Mouse (Mus musculus): ENCODE results near the gene 4933430I17Rik. TPM values are rescaled to one million over a fixed set of nuclear protein-coding genes. Genes with fewer than 3 reads are reported as not detected.

4933430I17Rik gene
- polyA plus RNA-seq, 1 experiment from 2014 or later = 1.1 TPM

GRCm38 (mm10) chr4:62561630-62562001, 36.4 kb downstream of the 4933430I17Rik start:
- 51% methylated on average over 3 of the region's 3 CpGs for WGBS
- H3K9me3 ChIP-seq = no peaks in the 10 kb centered on the region
- H3K9ac ChIP-seq = no peak overlapping the region
- no peak overlapping the region for H3K4me3 ChIP-seq
- H3K27me3 ChIP-seq (replicated peaks) = no peaks in the 10 kb centered on the region
- no peaks in the 10 kb centered on the region for H3K36me3 ChIP-seq
- H3K27ac ChIP-seq = no peak overlapping the region
- no peak overlapping the region for H3K4me2 ChIP-seq (replicated peaks)
- peaks cover 10% of the 10 kb centered on the region; the same call in 1 of the 2 replicates for H3K4me1 ChIP-seq
- peak; percentile 39 for ATAC-seq (ENCODE audit: low FRiP score, low read depth)

GRCm38 (mm10) chr4:62562006-62562405, 36.8 kb downstream of the 4933430I17Rik start:
- 0 out of 2 replicates have a peak, but pooled peaks have one; percentile 15 for ATAC-seq (ENCODE audit: low FRiP score, low read depth)
- Histone ChIP-seq H3K9ac (no peak overlapping the region), H3K4me2 (replicated peaks) (no peak overlapping the region), H3K27me3 (replicated peaks) (no peaks in the 10 kb centered on the region), H3K36me3 (no peaks in the 10 kb centered on the region), H3K4me3 (no peak overlapping the region), H3K27ac (no peak overlapping the region), H3K9me3 (no peaks in the 10 kb centered on the region), H3K4me1 (peaks cover 10% of the 10 kb centered on the region; the same call in 1 of the 2 replicates)
- WGBS = 82% methylated on average over 4 of the region's 4 CpGs

- Histone ChIP-seq H3K27me3 (replicated peaks) (no peaks in the 10 kb centered on the region), H3K4me2 (replicated peaks) (no peak overlapping the region), H3K9me3 (no peaks in the 10 kb centered on the region), H3K36me3 (no peaks in the 10 kb centered on the region), H3K27ac (no peak overlapping the region), H3K4me1 (peaks cover 8% of the 10 kb centered on the region; the same call in 1 of the 2 replicates), H3K9ac (no peak overlapping the region), H3K4me3 (no peak overlapping the region)
- 86% methylated on average over 4 of the region's 4 CpGs for WGBS
- ATAC-seq (ENCODE audit: low FRiP score, low read depth) = no peak
Measured at GRCm38 (mm10) chr4:62566530-62566929, 41.4 kb downstream of the 4933430I17Rik start.

GRCm38 (mm10) chr4:62567696-62568095, 42.5 kb downstream of the 4933430I17Rik start:
- no peak overlapping the region for H3K27ac ChIP-seq
- H3K9ac ChIP-seq = no peak overlapping the region
- no peaks in the 10 kb centered on the region for H3K36me3 ChIP-seq
- H3K9me3 ChIP-seq = no peaks in the 10 kb centered on the region
- no peaks in the 10 kb centered on the region for H3K27me3 ChIP-seq (replicated peaks)
- H3K4me1 ChIP-seq = 0 out of 2 replicates have a peak, but pooled peaks cover 2% of the 10 kb centered on the region
- ATAC-seq (ENCODE audit: low FRiP score, low read depth) = no peak
- 94% methylated on average over 6 of the region's 6 CpGs for WGBS
- H3K4me3 ChIP-seq = no peak overlapping the region
- no peak overlapping the region for H3K4me2 ChIP-seq (replicated peaks)

GRCm38 (mm10) chr4:62568359-62568758, 43.2 kb downstream of the 4933430I17Rik start:
- Histone ChIP-seq H3K36me3 (no peaks in the 10 kb centered on the region), H3K9ac (no peak overlapping the region), H3K4me3 (no peak overlapping the region), H3K4me1 (0 out of 2 replicates have a peak, but pooled peaks cover 2% of the 10 kb centered on the region), H3K27ac (no peak overlapping the region), H3K27me3 (replicated peaks) (no peaks in the 10 kb centered on the region), H3K4me2 (replicated peaks) (no peak overlapping the region), H3K9me3 (no peaks in the 10 kb centered on the region)
- no peak for ATAC-seq (ENCODE audit: low FRiP score, low read depth)
- 93% methylated on average over 1 of the region's 1 CpGs for WGBS

- no peak overlapping the region for H3K9ac ChIP-seq
- no peaks in the 10 kb centered on the region for H3K36me3 ChIP-seq
- no peak for ATAC-seq (ENCODE audit: low FRiP score, low read depth)
- no peaks in the 10 kb centered on the region for H3K9me3 ChIP-seq
- no peak overlapping the region for H3K4me2 ChIP-seq (replicated peaks)
- WGBS = 91% methylated on average over 5 of the region's 5 CpGs
- H3K27me3 ChIP-seq (replicated peaks) = no peaks in the 10 kb centered on the region
- 0 out of 2 replicates have a peak, but pooled peaks cover 2% of the 10 kb centered on the region for H3K4me1 ChIP-seq
- H3K4me3 ChIP-seq = no peak overlapping the region
- H3K27ac ChIP-seq = no peak overlapping the region
Measured at GRCm38 (mm10) chr4:62569603-62570002, 44.4 kb downstream of the 4933430I17Rik start.

- Histone ChIP-seq H3K36me3 (no peaks in the 10 kb centered on the region), H3K4me3 (no peak overlapping the region), H3K9ac (no peak overlapping the region), H3K4me1 (no peaks in the 10 kb centered on the region), H3K9me3 (no peaks in the 10 kb centered on the region), H3K27me3 (replicated peaks) (no peaks in the 10 kb centered on the region), H3K4me2 (replicated peaks) (no peak overlapping the region), H3K27ac (no peak overlapping the region)
- ATAC-seq (ENCODE audit: low FRiP score, low read depth) = no peak
- 71% methylated on average over 5 of the region's 5 CpGs for WGBS
Measured at GRCm38 (mm10) chr4:62570029-62570428, 44.9 kb downstream of the 4933430I17Rik start.

GRCm38 (mm10) chr4:62582365-62583264, 57.4 kb downstream of the 4933430I17Rik start:
- WGBS = 13% methylated on average over 18 of the region's 18 CpGs
- H3K4me2 ChIP-seq (replicated peaks) = peak overlapping the region; percentile 82
- H3K4me3 ChIP-seq = peak overlapping the region; percentile 49
- peak overlapping the region; percentile 79 for H3K27ac ChIP-seq
- H3K9me3 ChIP-seq = no peaks in the 10 kb centered on the region
- H3K9ac ChIP-seq = peak overlapping the region; percentile 68
- no peaks in the 10 kb centered on the region for H3K36me3 ChIP-seq
- H3K27me3 ChIP-seq (replicated peaks) = 0 out of 2 replicates have a peak, but pooled peaks cover 8% of the 10 kb centered on the region
- peak; percentile 86 for ATAC-seq (ENCODE audit: low FRiP score, low read depth)
- H3K4me1 ChIP-seq = peaks cover 43% of the 10 kb centered on the region

- Histone ChIP-seq H3K36me3 (no peaks in the 10 kb centered on the region), H3K4me2 (replicated peaks) (peak overlapping the region; percentile 82), H3K27ac (peak overlapping the region; percentile 79), H3K9me3 (no peaks in the 10 kb centered on the region), H3K4me1 (peaks cover 43% of the 10 kb centered on the region), H3K4me3 (peak overlapping the region; percentile 49), H3K9ac (peak overlapping the region; percentile 68), H3K27me3 (replicated peaks) (0 out of 2 replicates have a peak, but pooled peaks cover 8% of the 10 kb centered on the region)
- under 1% methylated on average over 42 of the region's 42 CpGs for WGBS
- peak; percentile 92 for ATAC-seq (ENCODE audit: low FRiP score, low read depth)
Measured at GRCm38 (mm10) chr4:62583265-62584092, 58.3 kb downstream of the 4933430I17Rik start.

GRCm38 (mm10) chr4:62587067-62587466, 61.9 kb downstream of the 4933430I17Rik start:
- H3K27me3 ChIP-seq (replicated peaks) = 0 out of 2 replicates have a peak, but pooled peaks cover 4% of the 10 kb centered on the region
- no peaks in the 10 kb centered on the region for H3K36me3 ChIP-seq
- H3K9ac ChIP-seq = no peak overlapping the region
- no peak overlapping the region for H3K4me2 ChIP-seq (replicated peaks)
- H3K4me1 ChIP-seq = peaks cover 49% of the 10 kb centered on the region
- 87% methylated on average over 8 of the region's 8 CpGs for WGBS
- no peaks in the 10 kb centered on the region for H3K9me3 ChIP-seq
- no peak for ATAC-seq (ENCODE audit: low FRiP score, low read depth)
- no peak overlapping the region for H3K4me3 ChIP-seq
- H3K27ac ChIP-seq = no peak overlapping the region

- H3K4me2 ChIP-seq (replicated peaks) = no peak overlapping the region
- no peak overlapping the region for H3K9ac ChIP-seq
- H3K27me3 ChIP-seq (replicated peaks) = no peaks in the 10 kb centered on the region
- H3K27ac ChIP-seq = no peak overlapping the region
- no peak for ATAC-seq (ENCODE audit: low FRiP score, low read depth)
- 85% methylated on average over 1 of the region's 1 CpGs for WGBS
- H3K36me3 ChIP-seq = no peaks in the 10 kb centered on the region
- H3K4me1 ChIP-seq = peaks cover 11% of the 10 kb centered on the region
- H3K4me3 ChIP-seq = no peak overlapping the region
- no peaks in the 10 kb centered on the region for H3K9me3 ChIP-seq
Measured at GRCm38 (mm10) chr4:62590878-62591277, 65.7 kb downstream of the 4933430I17Rik start.

- H3K27ac ChIP-seq = no peak overlapping the region
Measured at GRCm38 (mm10) chr4:62591326-62591725, 66.2 kb downstream of the 4933430I17Rik start.

More at GRCm38 (mm10) chr4:62591326-62591725, 66.2 kb downstream of the 4933430I17Rik start:
- 7% methylated on average over 11 of the region's 11 CpGs for WGBS
- no peak overlapping the region for H3K9ac ChIP-seq
- H3K4me1 ChIP-seq = peaks cover 9% of the 10 kb centered on the region
- no peaks in the 10 kb centered on the region for H3K27me3 ChIP-seq (replicated peaks)
- ATAC-seq (ENCODE audit: low FRiP score, low read depth) = no peak
- H3K9me3 ChIP-seq = no peaks in the 10 kb centered on the region
- no peak overlapping the region for H3K4me3 ChIP-seq
- no peaks in the 10 kb centered on the region for H3K36me3 ChIP-seq
- no peak overlapping the region for H3K4me2 ChIP-seq (replicated peaks)
